Mouse (Mus musculus): ENCODE data around the gene Skil. TPM values are rescaled to one million over a fixed set of nuclear protein-coding genes. Genes with fewer than 3 reads are reported as not detected.
"Not testable (repeated sequence)": the region's sequence is repeated elsewhere in the genome, so short reads cannot be mapped to it uniquely, and the experiment has no call there.

Skil gene
- total RNA-seq, 2 experiments from 2014 or later, result 20.3 to 26.3 TPM

DNA sequence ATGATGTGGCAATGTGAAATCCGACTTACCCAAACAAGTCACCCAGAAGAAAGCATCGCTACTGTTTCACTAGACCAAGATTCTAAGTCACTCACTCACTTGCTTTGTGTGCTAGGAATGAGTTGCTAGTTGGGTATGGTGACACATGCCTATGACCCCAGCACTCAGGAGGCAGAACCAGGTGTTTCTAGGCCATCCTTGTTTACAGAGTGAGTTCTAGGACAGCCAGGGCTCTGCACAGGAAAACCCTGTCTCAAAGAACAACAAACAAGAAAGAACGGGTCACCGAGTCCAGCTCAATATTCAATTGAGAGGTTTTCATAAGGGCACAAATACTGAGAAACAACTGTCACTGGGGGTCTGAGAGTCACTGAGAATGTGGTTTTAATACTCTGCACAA is 28.2 kb downstream of the Skil start:
- DNase-seq (ENCODE audit: low spot score in 2 of 2), result no peak

DNA sequence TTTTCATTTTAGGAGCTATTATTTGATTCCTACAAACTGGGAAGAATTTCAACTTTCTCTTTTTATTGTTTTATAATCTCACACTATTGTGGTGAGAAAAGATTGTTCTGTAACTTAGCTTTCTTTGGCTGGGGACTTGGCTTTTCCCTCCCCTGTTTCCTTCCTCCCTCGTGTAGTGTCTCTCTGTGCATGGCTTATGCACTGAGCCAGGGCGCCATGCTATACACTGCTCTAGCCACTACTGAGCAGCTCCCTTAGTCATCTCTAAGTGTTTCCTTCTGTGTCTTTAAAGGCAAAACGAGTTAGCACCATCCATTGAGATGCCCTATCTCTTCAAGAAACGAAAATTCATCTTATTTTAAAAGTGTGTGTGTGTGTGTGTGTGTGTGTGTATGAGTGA is 31.4 kb downstream of the Skil start:
- no peak for DNase-seq (ENCODE audit: low spot score in 2 of 2)

DNA sequence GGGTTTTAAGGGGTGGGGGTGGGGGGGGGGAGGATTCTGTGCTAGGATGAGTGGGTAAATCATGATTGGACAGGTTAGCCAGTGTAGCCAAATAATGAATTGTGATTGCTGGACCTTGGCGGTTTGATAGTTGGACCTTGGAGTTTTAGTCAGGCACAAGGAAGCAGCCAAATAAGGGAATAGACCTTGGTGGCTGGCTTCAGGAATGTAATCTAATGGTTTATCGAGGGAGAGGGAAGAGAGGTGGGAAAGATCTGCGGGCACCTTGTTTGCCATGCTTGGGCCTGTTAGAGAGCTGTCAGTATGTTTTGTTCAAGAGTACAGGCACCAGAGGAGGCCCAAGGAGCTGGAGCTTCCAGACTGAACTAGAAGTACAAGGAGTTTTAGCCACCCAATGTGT is 32.0 kb downstream of the Skil start:
- no peak for DNase-seq (ENCODE audit: low spot score in 2 of 2)

DNA sequence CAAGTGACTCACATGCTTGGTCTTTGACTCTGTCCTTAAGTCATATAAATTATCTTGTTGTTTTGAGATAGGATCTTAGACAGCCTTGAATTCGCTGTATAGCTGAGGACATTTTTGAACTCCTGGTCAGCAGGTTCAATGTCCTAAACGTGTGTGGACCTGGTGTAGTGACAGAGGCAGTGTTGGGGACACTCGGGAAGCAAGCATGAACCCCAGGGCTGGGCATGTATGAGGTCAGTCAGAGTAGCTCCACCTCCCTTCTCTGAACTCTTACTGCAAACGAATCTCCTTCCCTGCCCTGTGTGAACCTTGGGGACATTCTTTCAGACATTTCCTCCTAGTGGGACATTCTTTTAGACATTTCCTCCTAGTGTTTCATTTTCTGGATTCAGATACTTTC is 34.9 kb downstream of the Skil start:
- DNase-seq (ENCODE audit: low spot score in 2 of 2), result no peak

- DNase-seq (ENCODE audit: low spot score in 2 of 2), result no peak
Observed at GRCm38 (mm10) chr3:31133664-31134063, 38.8 kb downstream of the Skil start.

GRCm38 (mm10) chr3:31134246-31134645 is 39.4 kb downstream of the Skil start:
- no peak for DNase-seq (ENCODE audit: low spot score in 2 of 2)

DNA sequence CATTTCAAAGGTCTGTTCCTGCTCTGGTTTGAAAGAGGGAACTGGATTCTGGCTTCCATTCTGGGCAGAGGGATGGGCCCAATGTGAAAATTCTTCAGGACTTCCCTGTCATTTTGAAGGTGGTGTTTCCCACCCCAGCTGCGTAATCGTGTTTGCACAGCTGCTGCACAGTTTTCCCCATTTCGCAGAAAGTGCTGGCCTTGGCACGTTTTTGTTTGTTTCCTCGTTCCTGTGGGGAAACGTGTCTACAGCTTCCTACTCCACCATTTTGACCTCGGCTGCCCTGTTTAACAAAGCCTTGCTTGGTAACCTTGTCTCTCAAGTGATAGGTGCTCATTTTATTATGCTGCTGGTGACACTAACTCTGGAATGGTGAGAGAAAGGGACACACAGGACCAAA is 39.8 kb downstream of the Skil start:
- no peak for DNase-seq (ENCODE audit: low spot score in 2 of 2)

DNA sequence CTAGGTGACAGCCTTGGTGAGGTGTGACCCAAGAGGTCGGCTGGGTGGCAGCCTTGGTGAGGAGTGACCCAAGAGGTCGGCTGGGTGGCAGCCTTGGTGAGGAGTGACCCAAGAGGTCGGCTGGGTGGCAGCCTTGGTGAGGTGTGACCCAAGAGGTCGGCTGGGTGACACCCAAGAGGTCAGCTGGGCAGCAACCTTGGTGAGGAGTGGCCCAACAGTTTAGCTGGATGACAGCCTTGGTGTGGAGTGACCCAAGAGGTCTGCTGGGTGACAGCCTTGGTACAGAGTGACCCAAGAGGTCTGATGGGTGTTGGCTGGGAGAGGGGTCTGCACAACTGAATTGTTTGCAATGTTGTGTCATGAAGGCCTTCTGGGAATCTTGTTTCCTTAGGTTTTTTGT is 41.7 kb downstream of the Skil start:
- not testable (repeated sequence) for DNase-seq (ENCODE audit: low spot score in 2 of 2)

DNA sequence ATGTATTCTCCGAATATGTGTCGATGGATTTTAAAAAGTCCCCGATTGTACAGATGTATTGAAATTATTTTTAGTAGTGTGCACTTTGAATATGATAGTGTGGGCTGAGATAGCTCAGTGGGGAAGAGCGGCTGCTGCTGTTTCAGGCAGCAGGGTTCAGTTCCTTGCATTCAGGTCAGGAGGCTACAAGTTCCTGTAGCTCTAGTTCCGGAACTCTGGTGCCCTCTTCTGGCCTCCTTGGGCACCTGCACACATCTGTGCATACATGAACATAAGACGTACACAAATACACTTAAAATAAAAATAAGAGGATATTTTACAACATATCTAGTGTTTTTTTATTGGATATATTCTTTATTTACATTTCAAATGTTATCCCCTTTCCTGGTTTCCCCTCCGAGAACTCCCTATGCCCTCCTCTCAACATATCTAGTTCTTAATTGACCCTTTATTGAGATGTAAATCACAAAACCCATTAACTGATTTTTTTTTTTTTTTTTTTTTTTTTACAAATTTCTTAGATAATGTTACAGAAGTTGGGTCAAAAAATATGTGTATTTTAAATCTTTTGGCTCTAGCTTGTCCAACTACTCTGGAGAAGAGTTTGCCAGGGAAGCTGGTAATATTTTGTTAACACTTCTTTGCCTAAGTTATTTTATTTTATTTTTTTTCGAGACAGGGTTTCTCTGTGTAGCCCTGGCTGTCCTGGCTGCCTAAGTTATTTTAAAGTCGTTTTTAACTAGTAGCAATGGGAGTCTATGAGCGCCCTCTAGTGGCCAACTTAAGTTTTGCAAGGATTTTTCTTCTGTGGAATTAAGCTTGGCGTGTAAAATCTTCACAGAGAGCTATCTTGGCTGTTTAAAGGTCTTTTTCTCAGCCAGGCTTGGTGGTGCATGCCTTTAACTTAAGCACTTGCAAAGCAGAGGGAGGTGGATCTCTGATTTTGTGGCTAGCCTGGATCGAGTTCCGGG is 43.9 kb downstream of the Skil start:
- DNase-seq (ENCODE audit: low spot score in 2 of 2), result peak; percentile 46 to 68

DNA sequence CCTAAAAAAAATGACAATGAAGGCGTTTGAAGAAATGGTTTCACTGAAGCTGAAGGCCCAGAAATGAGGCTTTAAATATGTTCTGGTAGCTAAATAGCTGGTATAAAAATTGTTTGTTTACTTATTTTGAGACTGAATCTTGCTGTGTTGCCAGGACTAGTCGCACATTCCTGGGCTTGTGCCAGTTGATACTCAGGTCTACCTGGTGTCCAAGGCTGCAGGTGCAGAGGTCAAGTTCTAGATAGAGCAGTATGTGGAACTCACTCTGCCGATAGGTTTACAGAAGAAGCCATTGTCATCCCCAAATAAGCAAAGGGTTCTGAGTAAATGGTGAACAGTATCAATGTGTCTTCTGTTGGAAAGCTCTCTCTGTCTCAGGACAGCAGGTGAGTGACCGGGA is 46.8 kb downstream of the Skil start:
- DNase-seq (ENCODE audit: low spot score in 2 of 2), result peak in 1 of 2 experiments; percentile 4

GRCm38 (mm10) chr3:31145222-31145621 is 50.4 kb downstream of the Skil start:
- DNase-seq (ENCODE audit: low spot score in 2 of 2), result not testable (repeated sequence)

DNA sequence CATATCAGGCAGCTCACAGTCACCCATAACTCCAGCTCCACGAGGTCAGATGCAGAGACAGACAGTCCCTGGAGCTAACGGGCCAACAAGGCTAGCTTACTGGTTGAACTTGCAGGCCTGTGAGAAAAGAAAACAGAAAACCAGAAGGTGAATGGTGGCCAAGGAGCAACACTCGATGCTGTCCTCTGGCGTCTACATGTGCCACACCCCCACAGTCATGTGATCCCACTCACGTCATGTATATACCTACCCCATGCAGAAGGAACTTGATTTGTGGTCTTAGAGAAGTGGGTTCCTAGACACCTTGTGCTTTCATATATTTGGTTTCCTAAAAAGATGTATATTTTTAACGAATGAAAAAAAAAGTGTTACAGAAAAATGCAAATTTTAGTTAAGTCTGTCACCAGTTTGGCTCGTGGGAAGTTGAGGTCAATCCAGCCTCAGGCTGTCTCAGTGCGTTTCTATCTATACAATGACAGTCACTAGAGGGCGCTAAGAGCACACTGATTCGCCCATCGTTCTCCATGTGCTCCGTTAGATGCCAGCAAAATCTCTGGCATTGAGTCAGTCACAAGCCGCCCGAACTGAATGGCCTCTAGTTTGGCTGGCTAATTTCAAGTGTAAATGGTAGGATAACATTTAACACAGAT is 50.9 kb downstream of the Skil start:
- peak; percentile 29 to 79 for DNase-seq (ENCODE audit: low spot score in 2 of 2)

DNA sequence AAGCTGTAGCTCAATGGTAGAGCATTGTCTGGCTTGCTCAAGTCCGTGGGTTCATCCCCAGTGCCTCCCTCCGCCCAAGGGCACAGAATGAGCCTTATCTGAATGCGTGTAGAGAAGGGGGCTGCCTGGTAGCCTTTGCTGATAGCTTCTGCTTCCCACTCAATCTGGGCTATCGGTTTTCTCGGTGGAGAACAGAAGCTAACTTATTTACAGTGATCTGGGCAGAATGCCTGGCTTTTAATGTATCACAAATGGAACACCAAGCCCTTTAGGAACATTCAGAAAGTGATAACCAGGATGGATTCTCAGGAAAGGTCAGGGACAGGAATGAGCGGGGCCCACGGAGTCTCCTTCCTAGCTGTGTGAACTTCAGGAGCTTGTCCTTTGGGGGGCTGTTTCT is 53.7 kb downstream of the Skil start:
- DNase-seq (ENCODE audit: low spot score in 2 of 2), result no peak

- DNase-seq (ENCODE audit: low spot score in 2 of 2), result peak in 1 of 2 experiments; percentile 51
Observed at GRCm38 (mm10) chr3:31149706-31150105, 54.8 kb downstream of the Skil start, which contains the start of gene Cldn11. TSS of gene Cldn11 (plus strand) at chr3:31149920.

DNA sequence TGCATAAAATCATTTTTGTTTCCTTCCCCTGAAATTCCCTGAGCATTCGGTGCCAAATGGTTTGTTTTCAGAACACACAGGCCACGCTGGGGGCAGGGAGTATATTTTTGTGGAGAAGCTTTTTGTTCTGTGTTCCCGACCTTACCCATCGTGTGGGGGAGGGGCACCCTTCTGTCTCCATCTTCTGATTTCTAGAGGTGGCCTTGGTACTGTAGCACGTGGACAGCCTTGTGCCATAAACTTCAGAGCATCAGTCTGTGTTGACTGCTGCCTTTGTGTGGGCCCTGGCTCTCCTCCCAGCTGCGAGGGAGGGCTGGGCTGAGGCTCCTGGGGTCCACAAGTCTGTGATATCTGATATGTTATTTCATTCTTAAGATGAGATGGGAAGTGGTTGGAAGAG is 57.2 kb downstream of the Skil start:
- DNase-seq (ENCODE audit: low spot score in 2 of 2), result no peak

GRCm38 (mm10) chr3:31156126-31156525 is 61.3 kb downstream of the Skil start:
- DNase-seq (ENCODE audit: low spot score in 2 of 2), result no peak

DNA sequence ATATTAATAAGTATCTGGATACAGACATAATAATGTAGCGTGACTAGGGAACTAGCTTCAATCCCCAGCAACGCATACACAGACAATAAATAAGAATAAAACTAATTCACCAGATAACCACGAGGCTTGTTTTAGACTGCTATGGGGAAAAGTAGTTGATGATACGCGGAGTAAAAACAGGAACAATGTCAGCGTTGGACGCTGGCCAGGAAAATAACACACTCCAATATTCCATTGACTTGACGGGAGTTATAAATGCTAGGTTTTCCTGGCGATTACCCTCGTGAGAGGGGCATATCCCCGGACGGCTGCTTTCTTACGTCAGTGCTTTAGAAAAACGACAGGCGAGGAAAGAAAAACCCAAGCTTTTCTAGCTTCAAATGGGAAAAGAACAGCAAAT is 62.9 kb downstream of the Skil start:
- no peak for DNase-seq (ENCODE audit: low spot score in 2 of 2)

DNA sequence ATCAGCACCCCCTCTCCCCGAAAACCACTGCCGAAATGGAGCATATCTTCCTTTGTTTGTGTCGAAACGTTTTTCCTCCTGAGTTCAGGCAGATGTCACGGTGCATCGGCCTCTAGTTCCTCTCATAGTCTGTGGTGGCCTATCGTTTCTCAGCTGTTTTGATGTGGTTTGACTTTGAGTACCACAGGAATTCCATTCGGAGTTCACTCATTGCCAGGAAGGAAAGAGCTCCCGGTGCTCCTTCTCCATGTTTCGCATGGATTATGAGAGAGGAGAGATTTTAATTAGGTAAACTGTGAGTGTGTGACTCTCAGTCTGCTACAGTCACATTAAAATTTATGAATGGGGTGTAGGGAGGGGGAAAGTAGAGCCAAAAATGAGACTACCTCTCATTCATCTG is 65.2 kb downstream of the Skil start:
- DNase-seq (ENCODE audit: low spot score in 2 of 2), result no peak

DNA sequence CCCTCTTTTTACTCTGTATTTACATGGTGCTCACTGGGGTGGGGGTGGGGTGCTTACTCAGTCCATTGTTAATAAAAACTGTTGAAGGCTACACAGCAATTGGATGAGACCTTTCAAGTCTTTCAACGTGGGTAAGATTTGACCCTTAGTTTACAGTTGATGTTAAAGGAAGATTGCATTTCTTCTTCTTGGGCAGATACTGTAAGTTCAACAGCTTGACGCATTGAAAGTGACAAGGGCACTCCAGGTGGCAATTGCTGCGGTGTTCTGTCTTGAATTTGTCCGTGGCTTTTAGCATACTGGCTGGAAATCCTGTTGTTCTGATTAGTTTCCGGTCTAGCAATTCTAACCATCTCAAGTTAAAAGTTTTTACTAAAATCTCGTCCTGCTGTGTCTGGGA is 66.5 kb downstream of the Skil start:
- no peak for DNase-seq (ENCODE audit: low spot score in 2 of 2)

DNA sequence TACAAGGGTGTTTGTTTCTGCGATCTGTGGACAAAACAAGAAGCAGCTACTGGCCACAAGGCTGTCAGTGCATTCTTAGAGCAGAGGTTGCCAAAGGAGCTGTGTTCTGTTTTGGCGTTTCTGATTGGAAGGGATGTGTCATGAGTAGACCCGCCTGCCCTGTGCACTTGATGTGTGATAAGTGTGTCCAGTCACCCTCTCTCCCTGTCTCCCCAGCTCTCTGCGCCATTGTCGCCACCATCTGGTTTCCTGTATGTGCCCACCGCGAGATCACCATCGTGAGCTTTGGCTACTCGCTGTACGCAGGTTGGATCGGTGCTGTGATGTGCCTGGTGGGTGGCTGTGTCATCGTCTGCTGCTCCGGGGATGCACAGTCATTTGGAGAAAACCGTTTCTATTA is 68.0 kb downstream of the Skil start:
- no peak for DNase-seq (ENCODE audit: low spot score in 2 of 2)

DNA sequence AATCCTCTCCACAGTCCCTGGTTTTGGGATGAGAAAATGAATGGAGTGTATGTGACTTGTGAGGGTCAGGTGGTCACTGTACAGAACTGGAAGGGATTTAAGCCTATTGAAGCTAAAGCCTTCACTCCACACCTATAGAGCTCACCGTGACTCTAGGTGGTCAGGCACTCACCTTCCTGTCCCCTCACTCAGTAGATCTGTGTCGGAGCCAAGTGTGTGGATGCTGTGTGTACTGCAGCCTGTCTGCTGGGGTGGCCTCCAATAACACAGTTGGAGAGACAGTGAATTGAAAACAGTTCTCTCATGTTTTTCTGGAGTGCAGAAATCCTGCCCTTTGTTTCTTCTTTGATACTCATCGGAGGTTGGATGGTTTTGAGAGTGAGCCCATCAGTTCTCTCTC is 70.9 kb downstream of the Skil start:
- DNase-seq (ENCODE audit: low spot score in 2 of 2), result no peak

- no peak for DNase-seq (ENCODE audit: low spot score in 2 of 2)
Observed at GRCm38 (mm10) chr3:31166365-31166871, 71.6 kb downstream of the Skil start.

Measured in gastrocnemius, postnatal 4 days (tissue).